Mouse (Mus musculus): ENCODE measurements at regions not wholly inside any gene's neighbourhood (a gene's known extent, or its start where the extent isn't known, plus 50 kb on each side); places are given as distances from the start of the nearest gene placed in this dataset.

DNA sequence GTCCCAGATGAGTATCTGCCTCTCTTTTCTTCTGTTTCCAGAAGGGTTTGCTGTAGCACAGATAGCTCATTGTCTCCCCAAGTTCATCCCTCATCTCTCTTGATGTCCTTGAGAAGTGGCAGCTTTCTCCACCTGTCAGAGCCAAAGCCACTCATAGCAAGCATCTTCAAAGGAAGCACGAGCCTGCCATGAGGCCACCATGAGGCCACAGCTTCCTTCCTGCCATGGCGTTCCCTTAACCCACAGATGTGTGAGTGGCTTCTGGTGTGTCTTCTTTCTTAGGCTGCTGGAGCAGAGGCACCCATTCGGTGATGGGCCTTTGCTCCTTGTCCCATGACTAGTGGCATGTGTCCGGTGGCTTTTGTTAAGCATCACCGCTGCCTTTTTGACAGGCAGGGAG, 149.5 kb downstream of the Irx5 start:
- Histone ChIP-seq H3K4me2 (ENCODE audit: low read depth, low read length, poor library complexity, severe bottlenecking) (no peak overlapping the region), H3K27ac (ENCODE audit: low read depth, low read length) (no peak overlapping the region), H3K27me3 (ENCODE audit: insufficient read depth, low read length) (no peaks in the 10 kb centered on the region), H3K9ac (replicated peaks; ENCODE audit: low read length, poor library complexity, severe bottlenecking) (no peak overlapping the region), H3K4me1 (ENCODE audit: insufficient read depth, low read length) (no peaks in the 10 kb centered on the region), H3K36me3 (ENCODE audit: insufficient read depth, low read length) (no peaks in the 10 kb centered on the region), H3K9me3 (ENCODE audit: low read length) (no peaks in the 10 kb centered on the region), H3K4me3 (ENCODE audit: low read depth, low read length) (no peak overlapping the region)
- DNase-seq (ENCODE audit: low spot score) (no peak), ATAC-seq (ENCODE audit: low FRiP score) (no peak)
- 88% methylated on average over 5 of the region's 5 CpGs for WGBS
- TF ChIP-seq CTCF (IDR thresholded peaks at IDR 0.05): no peak

DNA sequence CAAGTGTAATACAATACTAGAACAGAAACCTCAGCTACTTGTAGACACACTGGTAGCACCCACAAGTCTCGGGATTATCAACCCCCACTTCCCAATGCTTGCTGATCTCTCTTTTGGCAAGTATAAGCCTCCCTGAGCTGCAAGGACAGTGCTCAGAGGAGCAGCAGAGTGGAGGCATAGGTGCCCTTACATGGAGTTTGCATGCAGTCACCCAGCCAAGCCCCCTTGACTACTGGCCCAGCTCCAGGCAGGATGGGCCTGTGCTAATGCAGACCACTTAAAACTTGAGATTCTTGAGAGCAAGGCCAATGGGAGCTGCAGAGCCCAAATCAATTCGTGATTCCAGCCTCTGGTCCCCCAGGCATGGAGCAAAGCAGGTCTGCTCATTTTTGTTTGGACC, 158.0 kb downstream of the Irx5 start:
- no peaks in the 10 kb centered on the region for H3K9me3 ChIP-seq (ENCODE audit: low read length)
- H3K36me3 ChIP-seq (ENCODE audit: insufficient read depth, low read length): no peaks in the 10 kb centered on the region
- ATAC-seq (ENCODE audit: low FRiP score) (no peak), DNase-seq (ENCODE audit: low spot score) (no peak)
- no peak overlapping the region for H3K9ac ChIP-seq (replicated peaks; ENCODE audit: low read length, poor library complexity, severe bottlenecking)
- 69% methylated on average over 2 of the region's 2 CpGs for WGBS
- H3K27ac ChIP-seq (ENCODE audit: low read depth, low read length): no peak overlapping the region
- 0 out of 2 replicates have a peak, but pooled peaks cover 2% of the 10 kb centered on the region for H3K4me1 ChIP-seq (ENCODE audit: insufficient read depth, low read length)
- H3K27me3 ChIP-seq (ENCODE audit: insufficient read depth, low read length): no peaks in the 10 kb centered on the region
- H3K4me2 ChIP-seq (ENCODE audit: low read depth, low read length, poor library complexity, severe bottlenecking): no peak overlapping the region
- no peak overlapping the region for H3K4me3 ChIP-seq (ENCODE audit: low read depth, low read length)
- TF ChIP-seq CTCF (IDR thresholded peaks at IDR 0.05): no peak

DNA sequence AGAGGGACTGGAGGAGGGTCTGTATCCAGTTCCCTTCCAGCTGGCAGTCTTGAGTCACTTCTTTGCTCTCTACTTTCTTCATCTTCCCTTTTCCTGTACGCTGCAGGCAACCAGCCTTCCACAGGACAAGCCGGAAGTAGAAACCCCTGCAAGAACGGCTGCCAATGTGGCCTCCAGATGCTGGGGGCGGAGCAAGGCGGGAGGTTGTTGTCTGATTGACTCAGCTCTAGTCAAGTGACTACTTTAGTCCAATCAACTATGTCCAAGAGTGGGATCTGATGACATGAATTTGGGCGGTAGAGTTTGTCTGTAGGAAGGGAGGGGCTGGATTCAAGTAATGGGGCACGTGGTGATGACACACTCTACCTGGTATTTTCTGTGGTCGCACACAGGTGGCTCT, 156.1 kb upstream of the Irx6 start:
- H3K4me2 ChIP-seq (ENCODE audit: low read depth, low read length, poor library complexity, severe bottlenecking): no peak overlapping the region
- H3K4me3 ChIP-seq (ENCODE audit: low read depth, low read length): no peak overlapping the region
- no peak for TF ChIP-seq CTCF (IDR thresholded peaks at IDR 0.05)
- DNase-seq (ENCODE audit: low spot score) (no peak), ATAC-seq (ENCODE audit: low FRiP score) (no peak)
- H3K36me3 ChIP-seq (ENCODE audit: insufficient read depth, low read length): no peaks in the 10 kb centered on the region
- 0 out of 2 replicates have a peak, but pooled peaks cover 2% of the 10 kb centered on the region for H3K4me1 ChIP-seq (ENCODE audit: insufficient read depth, low read length)
- no peaks in the 10 kb centered on the region for H3K27me3 ChIP-seq (ENCODE audit: insufficient read depth, low read length)
- H3K9ac ChIP-seq (replicated peaks; ENCODE audit: low read length, poor library complexity, severe bottlenecking): no peak overlapping the region
- no peaks in the 10 kb centered on the region for H3K9me3 ChIP-seq (ENCODE audit: low read length)
- WGBS: 90% methylated on average over 8 of the region's 8 CpGs
- H3K27ac ChIP-seq (ENCODE audit: low read depth, low read length): no peak overlapping the region

DNA sequence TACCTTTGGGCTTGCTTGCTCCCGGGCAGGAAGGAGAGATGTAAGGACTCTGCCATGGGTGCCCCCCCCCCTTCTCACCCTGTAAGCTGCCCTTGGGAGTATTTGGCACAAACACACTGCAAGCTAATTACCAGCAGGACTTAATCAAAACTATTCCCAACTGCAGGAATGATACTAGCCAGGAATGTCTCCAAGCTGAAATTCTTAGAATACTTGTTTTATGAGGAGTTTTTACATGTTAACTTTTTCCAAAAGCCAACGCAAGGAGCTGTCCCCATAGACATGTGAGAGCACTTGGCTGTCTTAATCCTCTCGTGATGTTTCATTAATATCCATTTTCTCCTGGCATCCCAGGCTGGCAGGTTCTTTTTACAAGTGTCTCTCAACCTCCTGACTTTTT, 155.6 kb upstream of the Irx6 start:
- Histone ChIP-seq H3K36me3 (ENCODE audit: insufficient read depth, low read length) (no peaks in the 10 kb centered on the region), H3K9me3 (ENCODE audit: low read length) (no peaks in the 10 kb centered on the region), H3K4me2 (ENCODE audit: low read depth, low read length, poor library complexity, severe bottlenecking) (no peak overlapping the region), H3K27me3 (ENCODE audit: insufficient read depth, low read length) (no peaks in the 10 kb centered on the region), H3K9ac (replicated peaks; ENCODE audit: low read length, poor library complexity, severe bottlenecking) (no peak overlapping the region), H3K27ac (ENCODE audit: low read depth, low read length) (no peak overlapping the region), H3K4me1 (ENCODE audit: insufficient read depth, low read length) (0 out of 2 replicates have a peak, but pooled peaks cover 2% of the 10 kb centered on the region), H3K4me3 (ENCODE audit: low read depth, low read length) (no peak overlapping the region)
- DNase-seq (ENCODE audit: low spot score): no peak
- ATAC-seq (ENCODE audit: low FRiP score): no peak
- 89% methylated on average over 3 of the region's 3 CpGs for WGBS
- TF ChIP-seq CTCF (IDR thresholded peaks at IDR 0.05): no peak

DNA sequence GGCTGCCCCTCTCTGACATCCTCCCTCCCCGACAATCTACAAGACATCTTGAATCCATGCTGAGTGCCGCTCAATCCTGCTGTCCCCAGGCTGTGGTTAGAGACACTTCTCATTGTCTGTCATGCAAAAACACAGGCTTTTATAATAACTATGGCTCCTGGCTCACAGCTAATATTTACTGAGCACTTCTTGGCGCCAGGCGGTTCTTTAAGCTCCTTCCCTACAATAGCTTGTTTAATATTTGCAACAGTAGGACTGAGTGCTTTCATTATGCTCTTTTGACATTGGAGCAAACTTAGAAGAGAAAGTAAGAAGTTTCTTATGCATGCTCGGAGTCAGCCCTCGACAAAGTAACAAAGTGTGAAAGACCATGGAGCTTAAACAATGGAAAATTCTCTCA, 151.6 kb upstream of the Irx6 start:
- 60% methylated on average over 6 of the region's 6 CpGs for WGBS
- Histone ChIP-seq H3K9me3 (ENCODE audit: low read length) (no peaks in the 10 kb centered on the region), H3K4me3 (ENCODE audit: low read depth, low read length) (no peak overlapping the region), H3K4me1 (ENCODE audit: insufficient read depth, low read length) (no peaks in the 10 kb centered on the region), H3K27me3 (ENCODE audit: insufficient read depth, low read length) (no peaks in the 10 kb centered on the region), H3K36me3 (ENCODE audit: insufficient read depth, low read length) (no peaks in the 10 kb centered on the region), H3K4me2 (ENCODE audit: low read depth, low read length, poor library complexity, severe bottlenecking) (no peak overlapping the region), H3K9ac (replicated peaks; ENCODE audit: low read length, poor library complexity, severe bottlenecking) (no peak overlapping the region), H3K27ac (ENCODE audit: low read depth, low read length) (no peak overlapping the region)
- no peak for TF ChIP-seq CTCF (IDR thresholded peaks at IDR 0.05)
- DNase-seq (ENCODE audit: low spot score) (no peak), ATAC-seq (ENCODE audit: low FRiP score) (no peak)

DNA sequence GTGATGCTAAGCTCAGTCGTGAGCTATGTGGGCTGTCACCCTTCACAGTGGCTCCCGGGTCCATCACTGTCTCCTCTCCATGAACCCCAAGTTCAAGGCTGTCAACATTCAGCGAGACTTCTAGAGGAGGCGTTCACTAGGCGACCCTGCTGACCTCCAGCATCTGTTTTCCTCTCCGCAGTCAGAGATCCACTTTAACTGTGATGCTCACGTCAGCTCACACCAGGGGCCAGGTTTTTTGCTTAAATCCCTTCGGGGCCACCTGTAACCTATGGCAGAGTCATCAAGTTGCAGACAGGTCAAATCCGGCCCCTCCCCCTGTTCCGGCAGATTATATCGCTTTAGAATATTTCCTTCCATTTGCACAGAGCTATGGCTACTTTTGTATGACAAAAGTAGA, 144.3 kb upstream of the Irx6 start:
- Histone ChIP-seq H3K9ac (replicated peaks; ENCODE audit: low read length, poor library complexity, severe bottlenecking) (no peak overlapping the region), H3K4me2 (ENCODE audit: low read depth, low read length, poor library complexity, severe bottlenecking) (no peak overlapping the region), H3K27ac (ENCODE audit: low read depth, low read length) (no peak overlapping the region), H3K4me3 (ENCODE audit: low read depth, low read length) (no peak overlapping the region), H3K4me1 (ENCODE audit: insufficient read depth, low read length) (no peaks in the 10 kb centered on the region), H3K27me3 (ENCODE audit: insufficient read depth, low read length) (no peaks in the 10 kb centered on the region), H3K9me3 (ENCODE audit: low read length) (no peaks in the 10 kb centered on the region), H3K36me3 (ENCODE audit: insufficient read depth, low read length) (no peaks in the 10 kb centered on the region)
- DNase-seq (ENCODE audit: low spot score) (no peak), ATAC-seq (ENCODE audit: low FRiP score) (no peak)
- no peak for TF ChIP-seq CTCF (IDR thresholded peaks at IDR 0.05)
- WGBS: 75% methylated on average over 11 of the region's 11 CpGs
